Mouse (Mus musculus) myocyte (in vitro differentiated cells): ENCODE data around the gene Dnajb13.

Experiments used
- CEBPB ChIP-seq: IDR thresholded peaks from 2 replicates; pipeline ENCODE4 v1.6.1; 2011; ENCODE audit warnings: mild to moderate bottlenecking, moderate library complexity; ENCODE audit not compliant: poor library complexity, insufficient read depth, severe bottlenecking
- E2F4 ChIP-seq: IDR thresholded peaks from one replicate; pipeline ENCODE4 v1.6.1; 2011; ENCODE audit warnings: mild to moderate bottlenecking, control low read depth, moderate library complexity; ENCODE audit not compliant: insufficient read depth
- MAX ChIP-seq: IDR thresholded peaks from one replicate; pipeline ENCODE4 v1.6.1; 2011; ENCODE audit warnings: low read depth, mild to moderate bottlenecking, control low read depth
- MYOG ChIP-seq, 3 experiments: IDR thresholded peaks; one replicate each; pipeline ENCODE4 v1.6.1; 2011; ENCODE audit warnings: control low read depth in 2 of 3, low read depth in 2 of 3, mild to moderate bottlenecking in 2 of 3; ENCODE audit not compliant: insufficient read length in 2 of 3, control insufficient read depth in 1 of 3, insufficient read depth in 1 of 3
- POLR2A ChIP-seq: IDR thresholded peaks from one replicate; pipeline ENCODE4 v1.6.1; 2011; ENCODE audit warnings: low read depth, mild to moderate bottlenecking, control low read depth, moderate library complexity; ENCODE audit not compliant: insufficient read length
- POLR2AphosphoS2 ChIP-seq: IDR thresholded peaks from one replicate; pipeline ENCODE4 v1.6.1; 2011; ENCODE audit warnings: low read depth, control low read depth; ENCODE audit not compliant: insufficient read length
- REST ChIP-seq: IDR thresholded peaks from one replicate; pipeline ENCODE4 v1.6.1; 2011; ENCODE audit warnings: mild to moderate bottlenecking, control low read depth, moderate library complexity; ENCODE audit not compliant: insufficient read depth, insufficient read length
- TCF12 ChIP-seq: IDR thresholded peaks from one replicate; pipeline ENCODE4 v1.6.1; 2011; ENCODE audit warnings: mild to moderate bottlenecking, control low read depth; ENCODE audit not compliant: poor library complexity, insufficient read depth, severe bottlenecking
- USF1 ChIP-seq: IDR thresholded peaks from one replicate; pipeline ENCODE4 v1.6.1; 2011; ENCODE audit warnings: low read depth, mild to moderate bottlenecking, control low read depth, moderate library complexity

- TF ChIP-seq POLR2A (no peak), REST (no peak), TCF12 (no peak), MAX (no peak), USF1 (no peak), POLR2AphosphoS2 (no peak), MYOG (IDR thresholded peaks at IDR 0.05; ENCODE audit: control insufficient read depth in 1 of 3, insufficient read depth in 1 of 3, insufficient read length in 2 of 3, low read depth in 2 of 3) (no peak), E2F4 (no peak), CEBPB (0 out of 2 replicates have a peak, but pooled peaks have one; percentile 17)
Observed at GRCm38 (mm10) chr7:100484493-100484892, 30.3 kb downstream of the Dnajb13 start.
